Mouse (Mus musculus) cerebellum, adult 2 months (tissue): ENCODE measurements around the gene Ndrg3. TPM values are rescaled to one million over a fixed set of nuclear protein-coding genes. Genes with fewer than 3 reads are reported as not detected.
A peak's percentile ranks its signal among the peaks of the same experiment; 100 is the strongest.
"Not testable (repeated sequence)": the region's sequence is repeated elsewhere in the genome, so short reads cannot be mapped to it uniquely, and the experiment has no call there.

Experiments used
- DNase-seq, 2 experiments: peaks; one replicate each; pipeline ENCODE4 v3.0.0; 2021
- H3K27ac ChIP-seq: fragments of 200-500 bp; 2 replicates; pipeline ENCODE4 v1.5.1; 2012; ENCODE audit warnings: low read length, control low read depth, inconsistent platforms; ENCODE audit not compliant: insufficient read depth
- H3K27me3 ChIP-seq: fragments of 200-500 bp; 2 replicates; pipeline ENCODE4 v1.6.1; 2012; ENCODE audit warnings: inconsistent platforms, mild to moderate bottlenecking, low read length, moderate library complexity; ENCODE audit not compliant: control insufficient read depth, insufficient read depth
- H3K4me1 ChIP-seq: fragments of 200-500 bp; 2 replicates; pipeline ENCODE4 v1.6.1; 2011; ENCODE audit warnings: low read length; ENCODE audit not compliant: control insufficient read depth, insufficient read depth
- H3K4me3 ChIP-seq: fragments of 200-500 bp; replicated peaks from 2 replicates; pipeline ENCODE3; 2011; ENCODE audit warnings: mild to moderate bottlenecking, low read depth, low read length, control low read depth; ENCODE audit not compliant: insufficient read depth
- CTCF ChIP-seq: fragments of 200-500 bp; IDR thresholded peaks from 2 replicates; pipeline ENCODE4 v1.5.1; 2011; ENCODE audit warnings: low read depth, mild to moderate bottlenecking, control low read depth, low read length, moderate library complexity, borderline replicate concordance; ENCODE audit not compliant: insufficient read depth
- POLR2A ChIP-seq: fragments of 200-500 bp; IDR thresholded peaks from 2 replicates; pipeline ENCODE4 v1.6.1; 2011; ENCODE audit warnings: low read length, control low read depth, borderline replicate concordance; ENCODE audit not compliant: insufficient read depth
- WGBS: fragments of 180-500 bp; shearing (Covaris S2); methylation state at CpG from one replicate; pipeline ENCODE4 v1.1.7; 2018; 5-methylcytosine and 5-hydroxymethylcytosine counted together
- polyA plus RNA-seq: library from polyadenylated mRNA; depleted of rRNA; stranded (reverse); fragments of >200 nt; gene quantifications from 2 replicates; pipeline ENCODE4 v1.2.3, GENCODE M21; 2012

Gene Ndrg3
- polyA plus RNA-seq, 1 experiment: 782 TPM

DNA sequence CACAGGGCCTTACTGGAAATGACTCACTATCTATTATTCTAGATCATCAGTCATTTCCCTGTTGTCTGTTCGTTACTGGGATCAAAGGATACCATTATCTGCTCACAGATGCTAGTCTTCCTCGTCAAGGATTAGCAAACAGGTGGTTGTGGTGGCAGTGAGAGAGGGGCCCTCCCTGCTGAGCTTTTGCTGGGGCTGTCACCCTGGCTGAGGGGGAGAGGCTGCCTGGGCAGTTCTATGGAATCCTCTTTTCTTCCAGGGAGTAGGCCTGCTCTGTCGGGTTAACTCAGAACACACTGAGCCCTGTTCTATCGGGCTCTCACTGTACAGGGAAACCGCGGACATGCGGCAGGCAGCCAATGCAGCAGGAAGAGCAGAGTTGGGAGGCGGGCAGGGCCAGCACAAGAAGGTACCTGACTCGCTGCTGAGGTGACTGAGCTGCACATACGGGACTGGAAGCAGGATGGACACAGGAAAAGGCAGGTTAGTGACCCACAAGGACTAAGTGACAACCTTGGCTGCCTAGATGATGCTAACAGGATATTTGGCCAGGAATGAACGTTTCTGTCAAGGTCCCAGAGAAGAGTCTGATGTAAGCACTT lies 62.2 kb downstream of the Ndrg3 start:
- H3K4me1 ChIP-seq: no peaks in the 10 kb centered on the region
- no peak for TF ChIP-seq POLR2A
- no peak for TF ChIP-seq CTCF
- 58% methylated on average over 11 of the region's 11 CpGs for WGBS
- DNase-seq: no peak
- H3K27me3 ChIP-seq: no peaks in the 10 kb centered on the region
- no peak overlapping the region for H3K4me3 ChIP-seq
- H3K27ac ChIP-seq: peak overlapping the region; percentile 19; the same call in 1 of the 2 replicates

DNA sequence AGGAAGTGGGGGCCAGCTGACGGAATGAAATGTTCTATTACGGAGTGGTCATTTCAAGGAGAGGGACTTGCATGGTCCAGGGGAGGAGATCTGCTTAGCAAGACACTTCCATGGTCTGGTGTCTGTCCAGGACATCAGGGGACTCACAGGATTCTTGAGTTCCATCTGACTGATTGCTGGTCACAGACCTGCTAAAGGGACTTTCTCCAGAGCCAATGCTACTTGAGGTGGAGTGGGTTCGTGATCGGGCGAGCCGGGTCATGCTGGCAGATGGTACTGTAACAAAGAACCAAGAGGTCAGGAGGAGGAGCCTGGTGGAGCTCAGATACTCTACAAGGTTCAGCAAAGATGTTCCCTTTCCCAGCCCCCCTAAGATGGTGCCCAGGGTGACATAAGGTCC lies 63.2 kb downstream of the Ndrg3 start:
- TF ChIP-seq CTCF: no peak
- no peak for TF ChIP-seq POLR2A
- 85% methylated on average over 6 of the region's 6 CpGs for WGBS
- H3K27ac ChIP-seq: no peak overlapping the region

DNA sequence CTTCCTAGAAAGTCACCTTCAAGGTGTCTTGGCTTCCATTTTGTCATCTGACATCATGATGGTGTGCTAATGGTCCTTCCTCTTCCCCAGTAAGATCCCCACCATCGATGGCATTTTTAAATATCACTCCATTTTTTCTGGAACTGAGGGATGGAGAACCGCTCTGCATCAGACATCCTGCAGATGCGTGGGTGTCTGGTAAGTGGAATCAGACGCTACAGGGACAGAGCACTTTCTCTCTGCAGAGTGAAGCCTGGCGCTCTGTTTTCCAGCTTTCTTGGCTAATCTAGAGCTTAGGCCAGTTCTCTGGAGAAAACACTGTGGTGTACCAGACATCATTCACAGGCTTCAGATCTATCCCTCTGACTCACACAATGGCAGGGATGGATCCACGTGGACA lies 64.2 kb downstream of the Ndrg3 start:
- no peak for DNase-seq
- H3K27me3 ChIP-seq: no peaks in the 10 kb centered on the region
- no peaks in the 10 kb centered on the region; the same call in 1 of the 2 replicates for H3K4me1 ChIP-seq
- no peak overlapping the region for H3K4me3 ChIP-seq
- no peak overlapping the region for H3K27ac ChIP-seq
- WGBS: 67% methylated on average over 6 of the region's 6 CpGs
- TF ChIP-seq POLR2A (no peak), CTCF (no peak)

More for the DNA sequence above, 63.2 kb downstream of the Ndrg3 start:
- no peaks in the 10 kb centered on the region for H3K27me3 ChIP-seq
- H3K4me3 ChIP-seq: no peak overlapping the region
- no peak for DNase-seq
- no peaks in the 10 kb centered on the region for H3K4me1 ChIP-seq

DNA sequence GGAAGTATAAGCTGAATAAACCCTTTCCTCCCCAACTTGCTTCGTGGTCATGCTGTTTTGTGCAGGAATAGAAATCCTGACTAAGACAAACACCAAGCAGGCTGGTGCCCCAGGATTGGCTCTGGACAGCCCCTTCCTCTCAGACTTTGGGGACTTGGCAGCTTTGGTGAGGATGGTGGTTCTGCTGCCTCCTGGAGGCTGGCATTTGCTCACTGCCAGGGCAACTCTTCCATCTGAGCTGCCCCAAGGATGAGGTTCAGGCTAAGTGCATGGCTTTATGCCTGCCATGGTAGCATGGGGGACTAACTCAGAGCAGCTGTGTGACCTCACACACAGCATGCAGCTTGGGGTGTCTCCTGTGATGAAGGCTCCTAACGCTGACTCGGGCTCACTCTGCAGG lies 66.2 kb downstream of the Ndrg3 start:
- H3K27me3 ChIP-seq, H3K4me3 ChIP-seq, DNase-seq, H3K27ac ChIP-seq, H3K4me1 ChIP-seq: not testable (repeated sequence)
- 78% methylated on average over 3 of the region's 3 CpGs for WGBS

DNA sequence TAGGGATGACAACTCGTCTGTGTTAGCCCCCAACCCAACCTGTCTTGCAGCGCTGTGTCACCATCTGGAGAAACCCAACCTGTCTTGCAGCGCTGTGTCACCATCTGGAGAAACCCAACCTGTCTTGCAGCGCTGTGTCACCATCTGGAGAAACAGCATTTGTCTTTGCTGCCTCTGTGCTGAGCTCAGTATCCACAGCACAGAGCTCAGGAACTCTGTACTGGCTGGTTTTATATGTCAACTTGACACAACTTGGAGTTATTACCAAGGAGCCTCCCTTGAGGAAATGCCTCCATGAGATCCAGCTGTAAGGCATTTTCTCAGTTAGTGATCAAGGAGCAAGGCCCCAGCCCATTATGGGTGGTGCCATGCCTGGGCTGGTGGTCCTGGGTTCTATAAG lies 66.8 kb downstream of the Ndrg3 start:
- not testable (repeated sequence) for H3K27me3 ChIP-seq, H3K27ac ChIP-seq, H3K4me1 ChIP-seq, DNase-seq, H3K4me3 ChIP-seq
- WGBS: 71% methylated on average over 4 of the region's 4 CpGs

DNA sequence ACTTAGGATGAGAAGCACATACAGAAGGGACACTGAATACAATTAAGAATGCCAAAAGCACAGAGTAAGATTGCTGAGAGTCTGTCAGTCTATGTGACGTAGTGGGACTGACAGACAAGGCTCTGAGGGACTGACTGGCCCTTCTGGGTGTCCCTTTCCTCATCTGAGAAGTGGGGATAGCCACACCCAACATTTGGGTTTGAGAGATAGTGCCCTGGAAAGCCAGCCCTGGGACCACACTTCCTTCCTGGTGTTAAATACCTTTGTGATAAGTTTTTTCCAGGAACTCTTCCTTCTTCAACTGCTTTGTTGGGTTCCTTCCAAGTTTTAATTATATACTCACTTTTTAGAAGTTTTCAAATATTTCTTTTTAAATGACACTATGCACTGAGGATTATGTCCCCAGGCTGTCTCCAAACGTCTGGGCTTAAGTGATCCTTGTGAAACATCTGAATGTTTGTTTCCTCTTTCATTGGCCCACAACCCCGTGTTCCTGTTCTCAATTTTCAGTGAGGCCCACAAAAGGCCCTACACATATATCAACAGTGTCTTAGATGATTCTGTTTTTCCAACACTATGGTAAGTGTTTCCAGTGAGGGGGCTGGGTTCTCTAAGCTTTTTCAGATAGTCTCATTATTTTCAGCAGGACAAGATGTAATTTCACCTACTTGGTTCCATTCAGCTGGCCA lies 67.5 kb downstream of the Ndrg3 start:
- no peak for TF ChIP-seq POLR2A
- TF ChIP-seq CTCF: no peak
- H3K27me3 ChIP-seq: no peaks in the 10 kb centered on the region
- no peak overlapping the region for H3K27ac ChIP-seq
- no peak overlapping the region for H3K4me3 ChIP-seq
- 63% methylated on average over 3 of the region's 3 CpGs for WGBS
- DNase-seq: no peak
- no peaks in the 10 kb centered on the region; the same call in 1 of the 2 replicates for H3K4me1 ChIP-seq

DNA sequence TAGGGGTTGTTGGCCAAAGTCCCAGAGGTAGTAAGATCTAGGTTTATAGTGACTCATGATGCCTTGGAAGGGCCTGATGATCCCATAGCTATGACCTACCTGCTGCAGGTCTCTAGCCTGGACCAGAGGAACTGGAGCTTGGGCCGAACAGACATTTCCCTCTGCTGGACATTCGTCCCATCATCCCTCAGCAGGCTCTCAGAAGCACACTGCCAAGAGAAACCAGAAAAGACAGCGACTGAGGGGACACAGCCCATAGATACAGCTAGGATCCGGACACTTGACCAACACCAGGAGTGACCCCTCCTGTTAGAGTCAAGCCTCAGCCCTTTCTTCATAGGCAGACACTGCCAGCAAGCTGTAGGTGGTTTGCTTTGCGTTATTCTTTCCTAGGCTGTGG lies 68.8 kb downstream of the Ndrg3 start:
- peak in 1 of 2 experiments; percentile 56 for DNase-seq
- TF ChIP-seq CTCF: no peak
- no peak for TF ChIP-seq POLR2A
- WGBS: 48% methylated on average over 5 of the region's 5 CpGs

DNA sequence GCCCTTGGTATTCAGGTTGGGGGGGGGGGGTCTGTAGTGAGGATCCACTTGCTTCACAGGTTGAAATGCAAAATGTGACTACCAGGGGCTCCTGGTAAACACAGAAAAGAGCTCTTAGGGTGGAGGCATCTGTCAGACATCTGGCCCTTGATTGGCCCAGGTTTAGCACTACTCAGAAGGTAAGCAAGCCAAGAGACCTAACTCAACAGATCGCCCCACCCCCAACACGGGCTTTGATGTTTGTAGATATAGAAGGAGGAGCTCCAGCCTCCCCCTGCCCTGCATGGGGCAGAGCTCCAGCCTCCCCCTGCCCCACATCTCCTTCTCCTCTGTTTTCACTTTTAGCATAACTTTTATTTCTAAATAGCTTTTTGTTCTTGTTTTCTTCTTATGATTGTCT lies 72.1 kb downstream of the Ndrg3 start:
- peaks cover 22% of the 10 kb centered on the region for H3K4me1 ChIP-seq
- DNase-seq: no peak
- no peak overlapping the region for H3K4me3 ChIP-seq
- no peaks in the 10 kb centered on the region for H3K27me3 ChIP-seq
- 69% methylated on average over 2 of the region's 2 CpGs for WGBS
- H3K27ac ChIP-seq: no peak overlapping the region
- TF ChIP-seq POLR2A: no peak
- TF ChIP-seq CTCF: no peak

More for the DNA sequence above, 68.8 kb downstream of the Ndrg3 start:
- H3K4me1 ChIP-seq: no peaks in the 10 kb centered on the region; the same call in none of the 2 replicates
- no peak overlapping the region for H3K27ac ChIP-seq
- no peaks in the 10 kb centered on the region for H3K27me3 ChIP-seq
- no peak overlapping the region for H3K4me3 ChIP-seq

DNA sequence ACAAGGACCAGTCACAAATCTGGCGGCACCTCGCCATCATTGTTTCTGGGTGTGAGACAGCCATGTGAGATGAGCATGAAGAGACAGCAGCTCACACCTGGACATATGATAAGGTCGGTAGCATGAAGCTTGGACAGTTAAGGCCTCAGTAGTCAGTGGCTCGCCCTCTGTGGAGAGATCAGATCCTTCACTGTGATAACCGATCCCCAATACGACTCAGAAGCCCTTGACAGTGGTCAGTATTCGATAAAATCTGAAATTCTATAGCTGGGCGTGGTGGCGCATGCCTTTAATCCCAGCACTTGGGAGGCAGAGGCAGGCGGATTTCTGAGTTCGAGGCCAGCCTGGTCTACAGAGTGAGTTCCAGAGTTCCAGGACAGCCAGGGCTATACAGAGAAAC lies 72.7 kb downstream of the Ndrg3 start:
- DNase-seq, H3K4me3 ChIP-seq, H3K27ac ChIP-seq, H3K27me3 ChIP-seq: not testable (repeated sequence)
- WGBS: 94% methylated on average over 11 of the region's 11 CpGs
- peaks cover 22% of the 10 kb centered on the region for H3K4me1 ChIP-seq
